Mouse (Mus musculus): ENCODE measurements at regions not wholly inside any gene's neighbourhood (a gene's known extent, or its start where the extent isn't known, plus 50 kb on each side); places are given as distances from the start of the nearest gene placed in this dataset.

GRCm38 (mm10) chr5:75257067-75257466, 105.0 kb downstream of the Pdgfra start:
- no peak for TF ChIP-seq CHD2 (IDR thresholded peaks at IDR 0.05; ENCODE audit: low read length)
- no peak for TF ChIP-seq UBTF (IDR thresholded peaks at IDR 0.05; ENCODE audit: borderline replicate concordance, insufficient read depth, low read depth, low read length)
- no peak for TF ChIP-seq CTCF (IDR thresholded peaks at IDR 0.05 in 2 of 3, conservative IDR thresholded peaks at IDR 0.05 in 1 of 3; ENCODE audit: control insufficient read depth in 1 of 3, insufficient read depth in 1 of 3, low read depth in 2 of 3, low read length in 3 of 3, poor library complexity in 1 of 3, severe bottlenecking in 1 of 3)

Data from MEL (cell line).